Mouse (Mus musculus): ENCODE data around the gene Dop1b. TPM values are rescaled to one million over a fixed set of nuclear protein-coding genes. Genes with fewer than 3 reads are reported as not detected.
A peak's percentile ranks its signal among the peaks of the same experiment; 100 is the strongest.
"Not testable (repeated sequence)": the region's sequence is repeated elsewhere in the genome, so short reads cannot be mapped to it uniquely, and the experiment has no call there.

Gene Dop1b
- polyA plus RNA-seq, 1 experiment from 2014 or later = 8.4 TPM

DNA sequence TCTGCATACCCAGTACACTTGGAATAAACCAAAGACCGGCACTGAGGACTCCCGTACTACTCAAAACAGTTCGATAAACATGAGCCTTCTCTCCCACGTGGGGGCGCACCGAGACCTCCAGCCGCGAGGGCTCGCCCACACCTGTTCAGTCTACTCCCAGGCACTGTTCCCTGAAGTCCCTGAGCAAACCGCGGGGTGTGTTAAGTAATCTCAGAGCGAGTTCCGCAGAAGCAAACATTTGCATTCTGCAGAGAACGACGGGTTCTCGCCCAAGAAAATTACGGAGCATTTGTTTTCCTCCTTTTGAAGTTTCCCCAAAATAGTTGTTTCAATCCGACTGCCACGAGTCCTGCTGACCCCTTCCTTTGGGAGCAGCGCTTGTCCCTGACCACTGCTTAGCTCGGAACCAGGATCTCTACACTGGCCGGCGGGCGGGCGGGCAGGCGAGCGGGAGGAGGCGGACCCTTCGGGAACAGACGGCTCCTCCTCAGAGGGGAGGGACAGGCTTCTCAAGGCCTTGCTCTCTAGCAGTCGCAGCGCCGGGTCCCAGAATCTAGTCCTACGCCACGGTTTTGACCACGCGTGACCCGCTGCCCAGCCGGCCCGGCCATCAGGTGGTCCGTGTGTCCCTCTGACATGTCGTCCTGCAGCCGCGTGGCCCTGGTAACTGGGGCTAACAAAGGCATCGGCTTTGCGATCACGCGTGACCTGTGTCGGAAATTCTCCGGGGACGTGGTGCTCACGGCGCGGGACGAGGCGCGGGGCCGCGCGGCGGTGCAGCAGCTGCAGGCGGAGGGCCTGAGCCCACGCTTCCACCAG is 28.8 kb upstream of the Dop1b start, which contains the start of gene Cbr3:
Gene Cbr3, plus strand, starts transcription at position 527 of the 819 bp plus-strand sequence.
- Histone ChIP-seq H3K4me1 (ENCODE audit: control insufficient read depth, insufficient read depth, low read length) (peaks cover 14% of the 10 kb centered on the region), H3K27me3 (ENCODE audit: control insufficient read depth, insufficient read depth, low read length) (peaks cover 46% of the 10 kb centered on the region), H3K27ac (ENCODE audit: low read length) (no peak within 1 kb of the TSS), H3K36me3 (ENCODE audit: control insufficient read depth, insufficient read depth) (no peaks in the 10 kb centered on the region), H3K9ac (ENCODE audit: low read length) (peak within 1 kb of the TSS; percentile 67), H3K4me2 (ENCODE audit: low read depth, low read length) (peak within 1 kb of the TSS; percentile 87), H3K4me3 (ENCODE audit: low read length) (peak within 1 kb of the TSS; percentile 57), H3K9me3 (replicated peaks; ENCODE audit: control insufficient read depth, low read length) (no peaks in the 10 kb centered on the region)
- under 1% methylated on average over 63 of the region's 63 CpGs for WGBS
- peak; percentile 73 for ATAC-seq (replicated peaks; ENCODE audit: extremely low read depth, insufficient read depth, low FRiP score)

DNA sequence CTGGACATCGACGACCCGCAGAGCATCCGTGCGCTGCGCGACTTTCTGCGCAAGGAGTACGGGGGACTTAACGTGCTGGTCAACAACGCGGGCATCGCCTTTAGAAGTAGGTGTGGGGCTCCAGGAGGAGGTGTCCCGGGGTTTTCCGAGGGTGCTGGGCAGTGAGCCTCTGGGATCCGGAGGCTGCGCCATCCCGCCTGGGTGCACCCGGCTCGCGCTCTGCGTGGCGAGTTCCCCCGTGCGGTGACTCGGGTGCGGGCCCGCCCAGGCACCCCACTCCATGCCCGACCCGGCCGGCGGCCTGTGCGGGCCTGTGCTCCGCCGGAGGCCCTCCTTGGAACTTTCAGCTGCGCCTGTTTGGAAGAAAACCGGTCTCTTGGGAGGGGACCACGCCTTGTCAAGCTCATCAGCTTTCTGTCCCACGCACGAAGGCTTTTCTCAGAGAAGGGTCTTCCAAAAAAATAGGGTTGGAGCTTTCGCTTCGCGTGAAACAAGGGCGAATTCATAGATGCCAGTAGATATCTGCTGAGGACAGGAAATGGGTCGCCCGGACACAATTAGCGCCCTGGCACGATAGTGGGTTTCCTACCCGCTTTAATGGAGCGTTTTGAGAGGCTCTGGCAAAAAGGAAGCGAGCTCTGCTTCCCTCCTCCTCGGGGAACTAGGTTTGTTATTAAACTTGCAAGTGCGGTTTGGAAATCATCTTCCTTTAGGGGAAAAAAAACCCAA is 28.0 kb upstream of the Dop1b start:
- Histone ChIP-seq H3K4me2 (ENCODE audit: low read depth, low read length) (peak overlapping the region; percentile 87), H3K27ac (ENCODE audit: low read length) (no peak overlapping the region), H3K27me3 (ENCODE audit: control insufficient read depth, insufficient read depth, low read length) (peaks cover 46% of the 10 kb centered on the region), H3K36me3 (ENCODE audit: control insufficient read depth, insufficient read depth) (no peaks in the 10 kb centered on the region), H3K4me3 (ENCODE audit: low read length) (peak overlapping the region; percentile 57), H3K4me1 (ENCODE audit: control insufficient read depth, insufficient read depth, low read length) (peaks cover 14% of the 10 kb centered on the region), H3K9ac (ENCODE audit: low read length) (peak overlapping the region; percentile 67), H3K9me3 (replicated peaks; ENCODE audit: control insufficient read depth, low read length) (no peaks in the 10 kb centered on the region)
- peak; percentile 12; the same call in 1 of the 2 replicates for ATAC-seq (replicated peaks; ENCODE audit: extremely low read depth, insufficient read depth, low FRiP score)
- WGBS = 1% methylated on average over 51 of the region's 53 CpGs

DNA sequence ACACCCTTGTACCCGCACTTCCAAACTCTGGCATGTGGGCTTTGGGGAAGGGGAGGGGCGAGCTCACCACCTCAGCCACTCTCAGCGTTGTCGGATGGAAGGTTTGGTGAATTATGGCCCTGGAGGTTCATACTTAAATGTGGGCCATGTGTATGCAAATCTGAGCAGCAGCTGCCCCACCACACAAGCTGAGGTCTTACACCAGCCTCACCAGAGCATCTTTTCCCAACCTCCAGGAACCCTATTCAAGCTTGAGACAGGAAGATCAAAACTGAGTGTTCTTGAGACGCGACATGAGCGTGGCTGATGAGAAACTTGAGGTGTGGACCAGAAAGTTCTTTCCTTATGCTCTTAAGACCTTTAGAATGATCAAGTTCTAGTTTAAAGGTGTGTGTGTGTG is 27.3 kb upstream of the Dop1b start:
- Histone ChIP-seq H3K9ac (ENCODE audit: low read length) (no peak overlapping the region), H3K27me3 (ENCODE audit: control insufficient read depth, insufficient read depth, low read length) (peaks cover 46% of the 10 kb centered on the region), H3K4me3 (ENCODE audit: low read length) (peak overlapping the region; percentile 57), H3K4me2 (ENCODE audit: low read depth, low read length) (peak overlapping the region; percentile 87), H3K9me3 (replicated peaks; ENCODE audit: control insufficient read depth, low read length) (no peaks in the 10 kb centered on the region), H3K27ac (ENCODE audit: low read length) (no peak overlapping the region), H3K36me3 (ENCODE audit: control insufficient read depth, insufficient read depth) (no peaks in the 10 kb centered on the region), H3K4me1 (ENCODE audit: control insufficient read depth, insufficient read depth, low read length) (peaks cover 14% of the 10 kb centered on the region)
- 41% methylated on average over 7 of the region's 7 CpGs for WGBS
- ATAC-seq (replicated peaks; ENCODE audit: extremely low read depth, insufficient read depth, low FRiP score) = no peak

DNA sequence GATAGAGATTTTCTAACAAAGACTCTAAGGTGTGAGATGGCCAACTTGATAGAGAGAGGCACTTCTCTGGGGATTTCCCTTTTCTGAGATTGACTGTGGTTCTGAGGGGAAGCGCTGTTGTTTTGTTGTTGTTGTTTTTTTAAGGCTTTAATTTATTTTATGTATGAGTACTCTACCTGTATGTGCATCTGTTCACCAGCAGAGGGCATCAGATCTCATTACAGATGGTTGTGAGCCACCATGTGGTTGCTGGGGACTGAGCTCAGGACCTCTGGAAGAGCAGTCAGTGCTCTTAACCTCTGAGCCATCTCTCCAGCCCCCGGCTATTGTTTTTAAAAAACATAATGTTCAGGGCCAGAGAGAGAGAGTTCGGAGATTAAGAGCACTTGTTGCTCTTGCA is 25.9 kb upstream of the Dop1b start:
- Histone ChIP-seq H3K27me3 (ENCODE audit: control insufficient read depth, insufficient read depth, low read length) (peaks cover 41% of the 10 kb centered on the region), H3K4me1 (ENCODE audit: control insufficient read depth, insufficient read depth, low read length) (peaks cover 14% of the 10 kb centered on the region)
- ATAC-seq (replicated peaks; ENCODE audit: extremely low read depth, insufficient read depth, low FRiP score); H3K4me3 ChIP-seq (ENCODE audit: low read length); H3K9ac ChIP-seq (ENCODE audit: low read length); H3K4me2 ChIP-seq (ENCODE audit: low read depth, low read length); H3K9me3 ChIP-seq (replicated peaks; ENCODE audit: control insufficient read depth, low read length); H3K36me3 ChIP-seq (ENCODE audit: control insufficient read depth, insufficient read depth); H3K27ac ChIP-seq (ENCODE audit: low read length): not testable (repeated sequence)
- WGBS = 90% methylated on average over 3 of the region's 3 CpGs

DNA sequence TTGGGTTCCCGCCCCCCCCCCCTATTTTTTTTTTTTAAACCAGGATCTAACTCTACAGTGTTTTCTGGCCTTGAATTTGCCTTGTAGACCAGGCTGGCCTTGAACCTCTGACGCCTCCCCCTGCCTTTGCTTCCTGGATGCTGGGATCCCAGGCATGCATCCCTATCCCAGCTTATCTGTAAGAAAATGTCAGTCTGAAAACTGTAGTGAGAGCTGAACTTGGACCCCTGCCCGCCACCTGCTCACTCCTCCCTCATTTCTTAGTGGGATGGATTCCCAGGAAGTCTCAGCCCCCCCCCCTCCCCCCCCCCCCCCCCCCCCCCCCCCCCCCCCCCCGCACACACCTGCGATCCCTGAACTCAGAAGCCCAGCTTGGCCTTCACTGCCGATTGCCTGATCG is 25.3 kb upstream of the Dop1b start:
- 70% methylated on average over 6 of the region's 7 CpGs for WGBS

DNA sequence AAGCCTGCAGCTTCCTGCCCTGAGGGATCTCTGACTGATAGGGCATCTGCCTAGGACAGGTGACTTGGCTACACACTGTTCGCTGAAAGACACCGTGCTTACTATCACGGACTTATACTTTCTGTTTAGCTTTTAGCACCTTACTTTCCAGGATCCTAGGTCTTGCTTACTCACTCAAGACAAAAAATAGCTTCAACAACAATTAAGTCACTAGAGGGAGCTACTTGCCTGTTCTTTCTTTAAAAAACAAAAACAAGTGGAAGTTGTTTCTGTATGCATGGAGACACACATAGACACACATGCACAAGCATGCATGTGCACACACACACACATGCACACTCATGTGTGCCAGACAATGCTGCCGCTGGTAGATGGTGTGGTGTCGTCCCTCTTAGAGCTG is 24.8 kb upstream of the Dop1b start:
- Histone ChIP-seq H3K36me3 (ENCODE audit: control insufficient read depth, insufficient read depth) (no peaks in the 10 kb centered on the region), H3K4me3 (ENCODE audit: low read length) (peak overlapping the region; percentile 21; the same call in 1 of the 2 replicates), H3K4me2 (ENCODE audit: low read depth, low read length) (peak overlapping the region; percentile 36), H3K27ac (ENCODE audit: low read length) (no peak overlapping the region), H3K27me3 (ENCODE audit: control insufficient read depth, insufficient read depth, low read length) (peaks cover 30% of the 10 kb centered on the region), H3K4me1 (ENCODE audit: control insufficient read depth, insufficient read depth, low read length) (peaks cover 14% of the 10 kb centered on the region), H3K9me3 (replicated peaks; ENCODE audit: control insufficient read depth, low read length) (no peaks in the 10 kb centered on the region), H3K9ac (ENCODE audit: low read length) (no peak overlapping the region)
- 49% methylated on average over 5 of the region's 5 CpGs for WGBS
- no peak for ATAC-seq (replicated peaks; ENCODE audit: extremely low read depth, insufficient read depth, low FRiP score)

More for the DNA sequence above, 25.3 kb upstream of the Dop1b start:
- H3K9me3 ChIP-seq (replicated peaks; ENCODE audit: control insufficient read depth, low read length) = no peaks in the 10 kb centered on the region
- H3K27ac ChIP-seq (ENCODE audit: low read length) = no peak overlapping the region
- no peak for ATAC-seq (replicated peaks; ENCODE audit: extremely low read depth, insufficient read depth, low FRiP score)
- peaks cover 14% of the 10 kb centered on the region for H3K4me1 ChIP-seq (ENCODE audit: control insufficient read depth, insufficient read depth, low read length)
- no peaks in the 10 kb centered on the region for H3K36me3 ChIP-seq (ENCODE audit: control insufficient read depth, insufficient read depth)
- peaks cover 35% of the 10 kb centered on the region for H3K27me3 ChIP-seq (ENCODE audit: control insufficient read depth, insufficient read depth, low read length)
- H3K4me2 ChIP-seq (ENCODE audit: low read depth, low read length) = peak overlapping the region; percentile 36; the same call in 1 of the 2 replicates
- H3K4me3 ChIP-seq (ENCODE audit: low read length) = no peak overlapping the region
- no peak overlapping the region for H3K9ac ChIP-seq (ENCODE audit: low read length)

DNA sequence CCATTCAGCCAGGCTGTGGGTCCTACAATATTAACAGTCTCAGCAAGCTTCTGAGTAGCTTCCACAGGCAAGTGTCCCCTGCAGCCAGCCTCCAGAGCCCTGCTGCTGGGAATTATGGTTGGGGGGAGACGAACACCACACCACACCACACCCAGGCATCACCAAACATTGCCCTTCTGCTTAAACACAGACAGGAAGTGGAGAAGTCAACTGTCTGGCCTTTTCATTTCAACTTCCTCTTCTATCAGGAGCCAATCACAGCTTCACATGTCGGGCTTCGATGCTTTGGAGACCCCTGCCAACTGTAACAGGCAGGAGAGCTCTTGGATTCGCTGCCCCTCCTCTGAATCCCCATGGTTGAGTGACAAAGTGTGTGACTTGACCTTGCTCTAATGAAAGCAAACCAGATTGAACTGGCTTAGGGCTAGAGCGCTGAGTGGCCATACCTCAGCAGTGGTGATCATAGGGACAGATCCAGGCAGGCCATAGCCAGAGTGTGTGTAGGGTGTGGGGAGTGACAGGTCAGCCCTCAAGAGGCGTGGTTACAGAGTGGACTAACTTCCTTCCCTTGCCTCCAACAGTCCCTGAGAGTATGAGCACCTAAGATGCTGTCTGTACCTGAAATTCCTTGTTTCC is 20.4 kb upstream of the Dop1b start:
- Histone ChIP-seq H3K27me3 (ENCODE audit: control insufficient read depth, insufficient read depth, low read length) (no peaks in the 10 kb centered on the region), H3K9me3 (replicated peaks; ENCODE audit: control insufficient read depth, low read length) (no peaks in the 10 kb centered on the region), H3K4me2 (ENCODE audit: low read depth, low read length) (no peak overlapping the region), H3K27ac (ENCODE audit: low read length) (no peak overlapping the region), H3K36me3 (ENCODE audit: control insufficient read depth, insufficient read depth) (no peaks in the 10 kb centered on the region), H3K4me3 (ENCODE audit: low read length) (no peak overlapping the region), H3K4me1 (ENCODE audit: control insufficient read depth, insufficient read depth, low read length) (no peaks in the 10 kb centered on the region), H3K9ac (ENCODE audit: low read length) (no peak overlapping the region)
- ATAC-seq (replicated peaks; ENCODE audit: extremely low read depth, insufficient read depth, low FRiP score) = no peak
- WGBS = 60% methylated on average over 6 of the region's 6 CpGs

DNA sequence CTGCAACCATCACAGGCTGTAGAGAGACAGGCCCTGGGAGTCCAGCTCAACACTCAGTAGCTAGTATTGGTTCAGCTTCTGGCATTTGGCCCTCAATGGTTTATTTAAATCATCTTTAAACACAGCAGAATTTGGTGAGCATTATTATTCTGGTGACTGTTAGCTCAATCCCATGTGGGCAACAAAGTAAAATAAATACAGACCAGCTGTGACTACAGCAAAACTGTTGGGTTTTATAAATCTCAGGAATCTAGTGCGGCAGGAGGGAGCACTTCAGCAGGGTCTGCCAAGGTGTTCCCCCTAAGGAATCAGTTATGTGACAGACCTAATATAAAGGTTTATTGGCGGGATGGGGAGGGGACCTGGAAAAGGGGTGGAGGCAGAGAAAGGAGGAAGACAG is 19.0 kb upstream of the Dop1b start:
- Histone ChIP-seq H3K4me3 (ENCODE audit: low read length) (no peak overlapping the region), H3K27me3 (ENCODE audit: control insufficient read depth, insufficient read depth, low read length) (no peaks in the 10 kb centered on the region), H3K4me1 (ENCODE audit: control insufficient read depth, insufficient read depth, low read length) (no peaks in the 10 kb centered on the region), H3K36me3 (ENCODE audit: control insufficient read depth, insufficient read depth) (no peaks in the 10 kb centered on the region), H3K9ac (ENCODE audit: low read length) (no peak overlapping the region), H3K9me3 (replicated peaks; ENCODE audit: control insufficient read depth, low read length) (no peaks in the 10 kb centered on the region), H3K27ac (ENCODE audit: low read length) (no peak overlapping the region), H3K4me2 (ENCODE audit: low read depth, low read length) (no peak overlapping the region)
- ATAC-seq (replicated peaks; ENCODE audit: extremely low read depth, insufficient read depth, low FRiP score) = no peak
- 65% methylated on average over 2 of the region's 2 CpGs for WGBS

All from heart, embryonic 16.5 days (tissue).